Mouse (Mus musculus): ENCODE results near the gene Sgsm1. TPM values are rescaled to one million over a fixed set of nuclear protein-coding genes. Genes with fewer than 3 reads are reported as not detected.

Gene Sgsm1
- 7.7 and 9.1 TPM in 2 replicates for polyA plus RNA-seq (2014; fragmentation: Nextera tagmentation; extraction: Ambion mirVana)

DNA sequence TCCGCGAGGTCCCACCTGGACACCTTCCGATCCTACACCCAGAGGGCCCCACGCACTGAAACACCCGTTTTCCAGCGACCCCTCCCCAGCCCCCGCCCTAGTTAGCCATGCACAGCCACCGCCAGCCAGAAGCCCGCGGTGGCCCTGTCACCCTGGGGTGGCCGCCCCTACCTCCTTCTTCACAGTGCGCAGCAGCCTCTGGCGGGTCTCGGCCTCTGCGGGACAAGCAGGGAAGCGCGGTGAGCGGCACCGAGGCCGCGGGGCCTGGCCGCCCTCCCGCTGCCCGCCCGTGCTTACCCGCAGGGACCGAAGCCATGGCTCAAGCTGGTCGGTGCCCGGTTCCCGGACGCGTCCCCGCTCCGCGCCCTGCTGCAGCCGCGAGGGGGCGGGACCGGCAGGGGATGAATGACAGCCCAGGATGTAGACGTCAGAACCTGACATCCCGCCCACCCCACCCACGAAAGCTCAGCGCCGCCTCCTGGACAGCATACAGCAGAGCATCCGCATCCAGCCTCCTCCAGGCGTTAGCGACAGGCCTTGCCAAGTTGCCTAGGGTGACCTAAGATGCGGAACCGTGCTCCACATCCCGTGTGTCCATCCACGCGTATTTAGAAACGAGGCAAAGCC, at the start of gene Sgsm1:
Gene Sgsm1, minus strand, starts transcription at position 410 of the 627 bp plus-strand sequence.
- Histone ChIP-seq H3K27ac (replicated peaks; ENCODE audit: low read depth, low read length) (no peak within 1 kb of the TSS), H3K9me3 (ENCODE audit: control insufficient read depth, low read length) (no peaks in the 10 kb centered on the region), H3K4me3 (ENCODE audit: low read depth, low read length) (peak within 1 kb of the TSS; percentile 58), H3K4me1 (ENCODE audit: control insufficient read depth, insufficient read depth, low read length) (peaks cover 22% of the 10 kb centered on the region), H3K36me3 (ENCODE audit: control insufficient read depth, insufficient read depth, low read length) (no peaks in the 10 kb centered on the region), H3K27me3 (ENCODE audit: control insufficient read depth, insufficient read depth, low read length) (peaks cover 13% of the 10 kb centered on the region), H3K9ac (ENCODE audit: low read length) (peak within 1 kb of the TSS; percentile 56; the same call in 1 of the 2 replicates), H3K4me2 (ENCODE audit: low read depth, severe bottlenecking) (peak within 1 kb of the TSS; percentile 84)
- ATAC-seq (ENCODE audit: insufficient number of reproducible peaks, low FRiP score, low TSS enrichment, low read depth) (peak; percentile 37; the same call in 1 of the 2 replicates), DNase-seq (ENCODE audit: low spot score) (peak; percentile 87)
- 4% methylated on average over 47 of the region's 53 CpGs for WGBS

GRCm38 (mm10) chr5:113358833-113359232, 48.2 kb upstream of the Sgsm1 start:
- Histone ChIP-seq H3K9me3 (ENCODE audit: control insufficient read depth, low read length) (no peaks in the 10 kb centered on the region), H3K27ac (replicated peaks; ENCODE audit: low read depth, low read length) (0 out of 2 replicates have a peak overlapping the region, but pooled peaks have one; percentile 14), H3K4me2 (ENCODE audit: low read depth, severe bottlenecking) (no peak overlapping the region), H3K4me3 (ENCODE audit: low read depth, low read length) (no peak overlapping the region), H3K9ac (ENCODE audit: low read length) (no peak overlapping the region; the same call in 1 of the 2 replicates), H3K4me1 (ENCODE audit: control insufficient read depth, insufficient read depth, low read length) (peaks cover 11% of the 10 kb centered on the region), H3K36me3 (ENCODE audit: control insufficient read depth, insufficient read depth, low read length) (no peaks in the 10 kb centered on the region), H3K27me3 (ENCODE audit: control insufficient read depth, insufficient read depth, low read length) (no peaks in the 10 kb centered on the region)
- WGBS, result 5% methylated on average over 11 of the region's 11 CpGs
- peak; percentile 48 for DNase-seq (ENCODE audit: low spot score)
- ATAC-seq (ENCODE audit: insufficient number of reproducible peaks, low FRiP score, low TSS enrichment, low read depth), result 0 out of 2 replicates have a peak, but pooled peaks have one; percentile 35

DNA sequence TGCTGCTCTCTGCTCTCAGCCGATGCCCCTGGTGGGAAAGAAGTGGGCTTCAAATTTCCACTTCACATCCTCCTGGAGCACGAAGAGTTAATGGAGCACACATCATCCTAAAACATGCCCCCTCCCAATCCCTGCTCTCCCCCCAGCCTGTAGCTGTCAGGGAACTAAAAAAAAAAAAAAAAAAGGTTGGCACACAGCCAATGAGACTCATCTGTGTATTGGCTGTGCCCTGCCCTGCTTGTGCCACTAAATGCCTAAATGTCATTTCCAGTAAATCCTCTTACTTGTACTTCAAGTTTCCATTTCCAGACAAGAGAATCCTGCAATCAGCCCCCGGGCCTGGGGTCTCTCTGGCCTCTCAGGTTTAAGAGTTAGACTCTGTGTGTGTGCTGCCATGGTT, 47.1 kb upstream of the Sgsm1 start:
- DNase-seq (ENCODE audit: low spot score) (no peak), ATAC-seq (ENCODE audit: insufficient number of reproducible peaks, low FRiP score, low TSS enrichment, low read depth) (no peak)
- H3K36me3 ChIP-seq (ENCODE audit: control insufficient read depth, insufficient read depth, low read length), result no peaks in the 10 kb centered on the region
- 52% methylated on average over 3 of the region's 3 CpGs for whole genome bisulfite sequencing
- H3K4me1 ChIP-seq (ENCODE audit: control insufficient read depth, insufficient read depth, low read length), result peaks cover 11% of the 10 kb centered on the region
- H3K4me2 ChIP-seq (ENCODE audit: low read depth, severe bottlenecking), result no peak overlapping the region
- no peak overlapping the region for H3K27ac ChIP-seq (replicated peaks; ENCODE audit: low read depth, low read length)
- H3K9ac ChIP-seq (ENCODE audit: low read length), result no peak overlapping the region
- no peaks in the 10 kb centered on the region for H3K27me3 ChIP-seq (ENCODE audit: control insufficient read depth, insufficient read depth, low read length)
- no peaks in the 10 kb centered on the region for H3K9me3 ChIP-seq (ENCODE audit: control insufficient read depth, low read length)
- no peak overlapping the region for H3K4me3 ChIP-seq (ENCODE audit: low read depth, low read length)

GRCm38 (mm10) chr5:113357186-113357585, 46.6 kb upstream of the Sgsm1 start, which contains the start of gene Aym1:
TSS of gene Aym1 (plus strand) at chr5:113357294.
- H3K4me3 ChIP-seq (ENCODE audit: low read depth, low read length), result no peak within 1 kb of the TSS
- no peaks in the 10 kb centered on the region for H3K36me3 ChIP-seq (ENCODE audit: control insufficient read depth, insufficient read depth, low read length)
- H3K4me2 ChIP-seq (ENCODE audit: low read depth, severe bottlenecking), result no peak within 1 kb of the TSS
- 61% methylated on average over 3 of the region's 6 CpGs for WGBS
- H3K27ac ChIP-seq (replicated peaks; ENCODE audit: low read depth, low read length), result no peak within 1 kb of the TSS
- no peak for ATAC-seq (ENCODE audit: insufficient number of reproducible peaks, low FRiP score, low TSS enrichment, low read depth)
- H3K9me3 ChIP-seq (ENCODE audit: control insufficient read depth, low read length), result no peaks in the 10 kb centered on the region
- H3K9ac ChIP-seq (ENCODE audit: low read length), result no peak within 1 kb of the TSS
- peaks cover 11% of the 10 kb centered on the region for H3K4me1 ChIP-seq (ENCODE audit: control insufficient read depth, insufficient read depth, low read length)
- DNase-seq (ENCODE audit: low spot score), result no peak
- H3K27me3 ChIP-seq (ENCODE audit: control insufficient read depth, insufficient read depth, low read length), result no peaks in the 10 kb centered on the region

DNA sequence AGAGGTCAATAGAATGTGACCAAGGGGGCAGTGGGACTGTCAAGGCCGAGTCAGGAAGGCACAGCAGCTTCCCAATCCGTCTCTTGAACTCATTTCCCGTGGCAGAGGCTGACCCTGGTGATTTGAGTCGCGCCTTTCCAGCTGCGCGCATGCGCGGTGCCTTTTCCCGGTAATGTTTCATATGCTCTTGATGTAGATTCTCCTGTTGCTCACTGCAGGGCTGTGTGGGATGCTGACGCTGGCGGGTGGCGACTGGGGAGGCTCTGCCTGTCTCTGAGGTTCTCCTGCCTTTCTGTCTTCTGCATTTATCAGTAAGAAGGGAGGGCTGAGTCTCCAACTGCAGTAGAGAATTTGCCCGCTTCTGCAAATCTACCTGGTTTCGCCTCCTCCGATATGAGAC, 43.7 kb upstream of the Sgsm1 start:
- 52% methylated on average over 16 of the region's 16 CpGs for WGBS
- DNase-seq (ENCODE audit: low spot score) (peak; percentile 50), ATAC-seq (ENCODE audit: insufficient number of reproducible peaks, low FRiP score, low TSS enrichment, low read depth) (no peak)
- no peak overlapping the region for H3K4me2 ChIP-seq (ENCODE audit: low read depth, severe bottlenecking)
- H3K27ac ChIP-seq (replicated peaks; ENCODE audit: low read depth, low read length), result no peak overlapping the region
- 0 out of 2 replicates have a peak, but pooled peaks cover 3% of the 10 kb centered on the region for H3K27me3 ChIP-seq (ENCODE audit: control insufficient read depth, insufficient read depth, low read length)
- H3K36me3 ChIP-seq (ENCODE audit: control insufficient read depth, insufficient read depth, low read length), result no peaks in the 10 kb centered on the region
- peaks cover 11% of the 10 kb centered on the region for H3K4me1 ChIP-seq (ENCODE audit: control insufficient read depth, insufficient read depth, low read length)
- H3K4me3 ChIP-seq (ENCODE audit: low read depth, low read length), result no peak overlapping the region
- H3K9me3 ChIP-seq (ENCODE audit: control insufficient read depth, low read length), result no peaks in the 10 kb centered on the region
- H3K9ac ChIP-seq (ENCODE audit: low read length), result no peak overlapping the region

- WGBS, result 68% methylated on average over 6 of the region's 6 CpGs
- no peak overlapping the region for H3K27ac ChIP-seq (replicated peaks; ENCODE audit: low read depth, low read length)
- H3K36me3 ChIP-seq (ENCODE audit: control insufficient read depth, insufficient read depth, low read length), result no peaks in the 10 kb centered on the region
- peaks cover 17% of the 10 kb centered on the region for H3K27me3 ChIP-seq (ENCODE audit: control insufficient read depth, insufficient read depth, low read length)
- no peak overlapping the region for H3K4me2 ChIP-seq (ENCODE audit: low read depth, severe bottlenecking)
- no peaks in the 10 kb centered on the region for H3K9me3 ChIP-seq (ENCODE audit: control insufficient read depth, low read length)
- H3K9ac ChIP-seq (ENCODE audit: low read length), result no peak overlapping the region
- DNase-seq (ENCODE audit: low spot score) (no peak), ATAC-seq (ENCODE audit: insufficient number of reproducible peaks, low FRiP score, low TSS enrichment, low read depth) (no peak)
- no peak overlapping the region for H3K4me3 ChIP-seq (ENCODE audit: low read depth, low read length)
- H3K4me1 ChIP-seq (ENCODE audit: control insufficient read depth, insufficient read depth, low read length), result peaks cover 3% of the 10 kb centered on the region; the same call in 1 of the 2 replicates
These were observed 42.0 kb upstream of the Sgsm1 start for GRCm38 (mm10) chr5:113352636-113353035.

- WGBS, result 89% methylated on average over 3 of the region's 3 CpGs
- Histone ChIP-seq H3K27ac (replicated peaks; ENCODE audit: low read depth, low read length) (no peak overlapping the region), H3K4me2 (ENCODE audit: low read depth, severe bottlenecking) (no peak overlapping the region), H3K4me1 (ENCODE audit: control insufficient read depth, insufficient read depth, low read length) (no peaks in the 10 kb centered on the region), H3K9me3 (ENCODE audit: control insufficient read depth, low read length) (no peaks in the 10 kb centered on the region), H3K36me3 (ENCODE audit: control insufficient read depth, insufficient read depth, low read length) (no peaks in the 10 kb centered on the region), H3K27me3 (ENCODE audit: control insufficient read depth, insufficient read depth, low read length) (peaks cover 25% of the 10 kb centered on the region), H3K9ac (ENCODE audit: low read length) (no peak overlapping the region), H3K4me3 (ENCODE audit: low read depth, low read length) (no peak overlapping the region)
- ATAC-seq (ENCODE audit: insufficient number of reproducible peaks, low FRiP score, low TSS enrichment, low read depth) (no peak), DNase-seq (ENCODE audit: low spot score) (no peak)
These were observed 41.2 kb upstream of the Sgsm1 start for GRCm38 (mm10) chr5:113351768-113352167.

DNA sequence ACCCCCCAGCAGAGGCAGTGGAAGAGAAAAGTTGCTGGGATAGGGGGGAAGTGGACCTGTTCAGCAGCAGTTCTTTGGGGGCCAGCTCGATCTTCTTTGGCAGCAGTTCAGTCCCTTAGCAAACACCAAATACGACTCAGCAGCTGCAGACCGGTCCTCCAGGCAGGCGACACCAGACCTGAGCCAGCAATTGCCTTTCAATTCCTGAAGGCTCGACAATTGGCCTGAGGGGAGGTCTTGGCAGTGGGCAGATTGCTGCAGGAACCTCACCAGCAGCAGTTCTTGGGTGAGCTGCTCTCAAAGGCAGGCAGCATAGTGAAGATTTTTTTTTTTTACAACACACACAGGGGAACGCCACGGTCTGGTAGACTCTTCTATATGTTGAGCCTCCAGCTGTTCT, 39.2 kb upstream of the Sgsm1 start:
- Histone ChIP-seq H3K4me1 (ENCODE audit: control insufficient read depth, insufficient read depth, low read length) (no peaks in the 10 kb centered on the region), H3K4me3 (ENCODE audit: low read depth, low read length) (no peak overlapping the region), H3K36me3 (ENCODE audit: control insufficient read depth, insufficient read depth, low read length) (no peaks in the 10 kb centered on the region), H3K4me2 (ENCODE audit: low read depth, severe bottlenecking) (no peak overlapping the region), H3K9me3 (ENCODE audit: control insufficient read depth, low read length) (no peaks in the 10 kb centered on the region), H3K9ac (ENCODE audit: low read length) (no peak overlapping the region), H3K27ac (replicated peaks; ENCODE audit: low read depth, low read length) (no peak overlapping the region), H3K27me3 (ENCODE audit: control insufficient read depth, insufficient read depth, low read length) (peaks cover 45% of the 10 kb centered on the region)
- ATAC-seq (ENCODE audit: insufficient number of reproducible peaks, low FRiP score, low TSS enrichment, low read depth) (no peak), DNase-seq (ENCODE audit: low spot score) (no peak)
- 23% methylated on average over 7 of the region's 7 CpGs for WGBS
